Mouse (Mus musculus) kidney, adult 2 months (tissue): ENCODE measurements around the gene Hoxd8. TPM values are rescaled to one million over a fixed set of nuclear protein-coding genes. Genes with fewer than 3 reads are reported as not detected.

Experiments used
- DNase-seq: peaks from one replicate; pipeline ENCODE4 v3.0.0; 2021
- H3K27ac ChIP-seq: fragments of 200-500 bp; 2 replicates; pipeline ENCODE4 v1.5.1; 2012; ENCODE audit warnings: low read depth, low read length, control low read depth, inconsistent platforms; ENCODE audit not compliant: insufficient read depth
- H3K27me3 ChIP-seq: fragments of 200-500 bp; replicated peaks from 2 replicates; pipeline ENCODE4 v1.6.1; 2012; ENCODE audit warnings: mild to moderate bottlenecking, moderate library complexity, low read length, inconsistent platforms; ENCODE audit not compliant: control insufficient read depth, insufficient read depth
- H3K36me3 ChIP-seq: fragments of 200-500 bp; 2 replicates; pipeline ENCODE4 v1.6.1; 2012; ENCODE audit warnings: mild to moderate bottlenecking, moderate library complexity, low read length, inconsistent platforms; ENCODE audit not compliant: control insufficient read depth, insufficient read depth
- H3K4me1 ChIP-seq: fragments of 200-500 bp; 2 replicates; pipeline ENCODE4 v1.6.1; 2011; ENCODE audit warnings: low read length; ENCODE audit not compliant: control insufficient read depth, insufficient read depth
- H3K4me3 ChIP-seq: fragments of 200-500 bp; 2 replicates; pipeline ENCODE4 v1.5.1; 2011; ENCODE audit warnings: mild to moderate bottlenecking, low read depth, low read length, control low read depth; ENCODE audit not compliant: insufficient read depth
- CTCF ChIP-seq: fragments of 200-500 bp; conservative IDR thresholded peaks from 2 replicates; pipeline ENCODE4 v1.5.1; 2011; ENCODE audit warnings: low read depth, mild to moderate bottlenecking, control low read depth, low read length, moderate library complexity, mixed read lengths; ENCODE audit not compliant: insufficient read depth, insufficient read length
- POLR2A ChIP-seq: fragments of 200-500 bp; IDR thresholded peaks from one replicate; pipeline ENCODE4 v1.6.1; 2011; ENCODE audit warnings: low read depth, low read length, control low read depth
- WGBS: fragments of 180-500 bp; shearing (Covaris S2); methylation state at CpG from one replicate; pipeline ENCODE4 v1.1.7; 2018; 5-methylcytosine and 5-hydroxymethylcytosine counted together
- polyA plus RNA-seq: library from polyadenylated mRNA; depleted of rRNA; stranded (reverse); fragments of >200 nt; gene quantifications from 2 replicates; pipeline ENCODE4 v1.2.3, GENCODE M21; 2012

Hoxd8 gene
- polyA plus RNA-seq, 1 experiment: 45.8 TPM

DNA sequence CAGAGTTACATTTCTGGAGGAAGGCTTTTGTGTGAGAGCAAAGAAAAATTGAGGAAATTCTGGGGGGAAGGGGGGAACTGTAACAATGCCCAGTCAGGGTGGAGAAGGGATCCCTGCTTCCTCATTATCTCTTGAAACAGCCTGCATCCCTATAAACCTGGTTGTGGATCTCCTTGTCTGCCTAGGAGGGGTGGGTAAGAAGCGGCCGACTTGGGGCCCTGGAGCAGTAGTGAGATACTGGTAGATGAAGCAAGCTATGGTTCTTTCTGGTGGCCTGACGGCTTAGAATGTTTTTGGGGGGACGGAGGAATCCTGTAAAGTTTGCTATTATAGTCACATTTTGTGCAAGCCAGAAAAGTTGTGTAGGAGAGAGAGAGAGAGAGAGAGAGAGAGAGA is 11.0 kb upstream of the Hoxd8 start:
- Histone ChIP-seq H3K36me3 (no peaks in the 10 kb centered on the region), H3K4me1 (no peaks in the 10 kb centered on the region), H3K27me3 (no peaks in the 10 kb centered on the region), H3K4me3 (peak overlapping the region; percentile 52), H3K27ac (peak overlapping the region; percentile 93)
- 37% methylated on average over 4 of the region's 4 CpGs for WGBS
- no peak for TF ChIP-seq POLR2A
- TF ChIP-seq CTCF: no peak
- DNase-seq: no peak

DNA sequence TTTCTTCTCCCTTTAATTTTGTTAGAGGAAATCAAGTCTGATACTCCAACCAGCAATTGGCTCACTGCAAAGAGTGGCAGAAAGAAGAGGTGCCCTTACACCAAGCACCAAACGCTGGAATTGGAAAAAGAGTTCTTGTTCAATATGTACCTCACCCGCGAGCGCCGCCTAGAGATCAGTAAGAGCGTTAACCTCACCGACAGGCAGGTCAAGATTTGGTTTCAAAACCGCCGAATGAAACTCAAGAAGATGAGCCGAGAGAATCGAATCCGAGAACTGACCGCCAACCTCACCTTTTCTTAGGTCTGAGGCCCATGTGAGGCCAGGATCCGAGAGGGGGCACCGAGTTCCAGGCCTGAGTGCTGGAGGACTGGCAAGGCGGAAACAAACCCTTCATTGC is 10.3 kb upstream of the Hoxd8 start:
- Histone ChIP-seq H3K36me3 (no peaks in the 10 kb centered on the region), H3K27ac (peak overlapping the region; percentile 93), H3K27me3 (no peaks in the 10 kb centered on the region), H3K4me1 (no peaks in the 10 kb centered on the region), H3K4me3 (peak overlapping the region; percentile 57)
- 11% methylated on average over 16 of the region's 16 CpGs for WGBS
- TF ChIP-seq CTCF: no peak; the same call in 1 of the 2 replicates
- no peak for TF ChIP-seq POLR2A
- peak; percentile 83 for DNase-seq

DNA sequence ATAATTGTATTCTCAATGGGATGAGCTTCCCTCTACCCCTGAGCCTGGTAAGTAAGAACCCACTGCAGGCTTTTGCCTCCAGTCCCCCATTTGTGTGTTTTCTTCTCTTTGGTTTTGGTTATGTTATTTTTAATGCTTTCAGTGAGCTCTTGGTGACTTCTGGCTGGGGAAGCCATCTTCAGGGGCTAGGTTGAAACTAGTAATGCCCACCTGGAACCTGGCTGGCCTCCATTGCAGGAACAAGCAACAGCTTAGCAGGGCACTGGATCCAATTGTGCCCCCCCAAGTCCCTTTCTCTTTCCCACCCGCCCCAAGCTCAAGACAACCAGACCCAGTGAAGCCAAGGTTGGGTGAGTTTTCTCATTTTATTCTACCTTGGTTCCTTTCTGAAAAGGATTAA is 9.0 kb upstream of the Hoxd8 start:
- no peak overlapping the region; the same call in 1 of the 2 replicates for H3K4me3 ChIP-seq
- H3K36me3 ChIP-seq: no peaks in the 10 kb centered on the region
- DNase-seq: no peak
- no peaks in the 10 kb centered on the region for H3K4me1 ChIP-seq
- WGBS: 48% methylated on average over 1 of the region's 1 CpGs
- H3K27me3 ChIP-seq: no peaks in the 10 kb centered on the region
- TF ChIP-seq CTCF (no peak), POLR2A (no peak)
- H3K27ac ChIP-seq: peak overlapping the region; percentile 21; the same call in 1 of the 2 replicates

DNA sequence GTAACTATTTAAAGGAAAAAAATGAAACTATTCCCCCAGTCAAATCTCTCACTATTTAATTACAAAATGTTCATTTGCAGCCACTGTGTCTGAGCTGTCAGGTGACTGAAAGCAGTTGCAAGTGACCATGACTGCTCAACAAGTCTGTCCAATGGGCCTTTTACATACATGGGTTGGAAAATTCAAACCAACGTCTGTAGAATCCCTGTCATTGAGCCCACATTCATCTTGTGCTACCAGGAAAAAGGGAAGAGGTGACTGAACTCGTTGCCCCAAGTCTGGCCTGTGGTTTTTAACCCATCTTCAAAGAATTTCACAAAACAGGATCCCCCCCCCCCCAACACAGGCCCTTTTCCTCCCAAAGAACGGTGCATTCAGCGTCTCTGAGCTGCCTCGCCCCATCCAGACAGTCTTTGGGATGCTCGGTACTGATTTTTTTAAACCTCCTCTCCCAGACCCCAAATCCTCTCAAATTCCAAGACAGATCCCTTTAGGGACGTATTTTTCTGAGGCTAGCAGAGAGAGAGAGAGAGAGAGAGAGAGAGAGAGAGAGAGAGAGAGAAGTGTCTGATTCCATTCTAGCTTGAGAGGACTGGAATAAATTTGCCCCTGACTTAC is 8.5 kb upstream of the Hoxd8 start:
- Histone ChIP-seq H3K27ac (peak overlapping the region; percentile 94), H3K36me3 (no peaks in the 10 kb centered on the region), H3K4me1 (no peaks in the 10 kb centered on the region), H3K4me3 (0 out of 2 replicates have a peak overlapping the region, but pooled peaks have one; percentile 84), H3K27me3 (no peaks in the 10 kb centered on the region)
- TF ChIP-seq POLR2A (no peak), CTCF (no peak)
- DNase-seq: peak; percentile 27
- 44% methylated on average over 7 of the region's 7 CpGs for WGBS

DNA sequence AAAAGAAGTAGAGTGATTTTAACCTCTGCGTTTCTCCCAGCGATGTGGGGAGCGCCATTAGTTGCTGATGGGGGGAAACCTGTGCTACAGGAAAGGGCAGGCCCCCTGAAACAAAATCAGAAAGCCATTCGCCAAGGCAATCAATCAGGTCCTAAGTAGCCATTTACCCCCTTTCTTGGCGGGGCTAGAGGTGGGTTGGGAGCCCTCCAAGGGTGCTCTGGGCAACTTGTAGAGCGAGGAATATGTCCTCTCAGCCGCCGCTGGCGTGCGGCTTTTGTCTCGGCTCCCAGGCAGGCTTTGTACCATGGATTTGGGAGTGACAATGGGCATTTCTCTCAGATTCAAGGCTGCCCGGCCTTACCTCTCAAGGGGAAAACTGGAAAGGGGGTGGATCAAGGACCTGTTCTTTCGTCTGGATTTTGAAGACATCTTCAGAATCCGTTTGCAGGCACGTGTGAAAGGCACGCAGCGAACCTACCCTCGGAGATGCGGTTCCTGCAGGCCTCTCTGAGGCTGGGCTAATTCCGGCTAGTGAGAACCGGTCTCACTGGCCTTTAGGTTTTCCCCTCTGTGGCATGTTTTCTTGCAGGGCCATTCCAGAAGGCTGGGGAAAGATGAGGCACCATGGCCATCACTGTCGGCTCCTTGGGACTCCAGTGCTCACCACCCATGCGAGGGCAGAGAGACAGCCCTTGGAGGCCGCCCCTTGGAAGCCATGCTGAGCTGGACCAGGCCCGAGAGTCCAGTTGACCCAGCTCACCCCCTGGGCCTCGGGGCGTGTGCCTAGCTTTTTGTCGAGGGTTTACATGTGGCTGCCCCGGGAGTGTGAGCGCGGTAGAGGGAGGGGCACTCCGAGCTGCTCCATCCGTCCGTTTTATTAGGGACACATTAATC is 7.7 kb upstream of the Hoxd8 start:
- H3K36me3 ChIP-seq: no peaks in the 10 kb centered on the region
- H3K27ac ChIP-seq: peak overlapping the region; percentile 94
- TF ChIP-seq POLR2A: no peak
- TF ChIP-seq CTCF: no peak
- WGBS: 40% methylated on average over 34 of the region's 34 CpGs
- H3K4me3 ChIP-seq: peak overlapping the region; percentile 84; the same call in 1 of the 2 replicates
- peak; percentile 61 for DNase-seq
- H3K4me1 ChIP-seq: no peaks in the 10 kb centered on the region
- H3K27me3 ChIP-seq: no peaks in the 10 kb centered on the region

DNA sequence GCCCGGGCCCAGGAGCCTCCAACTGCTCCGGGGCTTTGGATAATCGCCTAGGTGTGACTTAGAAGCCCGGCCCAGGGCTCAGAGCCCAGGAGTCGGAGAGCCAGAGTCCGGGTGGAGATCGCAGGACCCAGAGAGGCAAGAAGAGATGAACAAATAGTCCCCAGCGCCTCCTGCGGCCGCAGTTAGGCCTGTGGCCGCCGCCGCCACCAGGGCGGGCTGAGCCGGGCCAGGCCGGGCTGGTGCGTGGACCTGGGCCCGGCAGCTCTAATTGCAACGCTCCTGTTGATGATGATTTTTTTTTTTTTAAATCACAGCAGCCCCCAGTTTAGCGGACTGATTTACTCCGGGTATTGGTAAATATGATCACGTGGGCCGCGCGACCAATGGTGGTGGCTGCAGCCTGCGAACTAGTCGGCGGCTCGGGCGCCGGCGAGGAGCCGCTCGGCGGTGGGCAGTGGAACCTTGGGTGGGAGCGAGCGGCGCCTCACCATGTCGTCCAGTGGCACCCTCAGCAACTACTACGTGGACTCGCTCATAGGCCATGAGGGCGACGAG is 6.8 kb upstream of the Hoxd8 start, which contains the start of gene Hoxd9:
TSS of gene Hoxd9 (plus strand) at position 161 of the 555 bp plus-strand sequence.
- peak; percentile 91 for DNase-seq
- peak within 1 kb of the TSS; percentile 84 for H3K4me3 ChIP-seq
- no peaks in the 10 kb centered on the region for H3K4me1 ChIP-seq
- no peaks in the 10 kb centered on the region for H3K27me3 ChIP-seq
- under 1% methylated on average over 43 of the region's 43 CpGs for WGBS
- TF ChIP-seq CTCF: no peak
- peak; percentile 61 for TF ChIP-seq POLR2A
- H3K27ac ChIP-seq: peak within 1 kb of the TSS; percentile 94
- no peaks in the 10 kb centered on the region for H3K36me3 ChIP-seq
